Mouse (Mus musculus) brain, embryonic 14.5 days (tissue): Measurements from ENCODE around the gene Ano7.

ENCODE experiments used
- CTCF ChIP-seq: fragments of 200-500 bp; IDR thresholded peaks from 2 replicates; pipeline ENCODE4 v1.5.1; 2012; ENCODE audit warnings: inconsistent platforms, mild to moderate bottlenecking, moderate library complexity, borderline replicate concordance; ENCODE audit not compliant: insufficient read depth, insufficient read length; ENCODE audit errors: extremely low read depth
- POLR2A ChIP-seq: fragments of 200-500 bp; IDR thresholded peaks from 2 replicates; pipeline ENCODE4 v1.6.1; 2012; ENCODE audit warnings: mild to moderate bottlenecking, inconsistent platforms, borderline replicate concordance; ENCODE audit not compliant: poor library complexity, insufficient read depth, insufficient read length, severe bottlenecking; ENCODE audit errors: extremely low read depth

DNA sequence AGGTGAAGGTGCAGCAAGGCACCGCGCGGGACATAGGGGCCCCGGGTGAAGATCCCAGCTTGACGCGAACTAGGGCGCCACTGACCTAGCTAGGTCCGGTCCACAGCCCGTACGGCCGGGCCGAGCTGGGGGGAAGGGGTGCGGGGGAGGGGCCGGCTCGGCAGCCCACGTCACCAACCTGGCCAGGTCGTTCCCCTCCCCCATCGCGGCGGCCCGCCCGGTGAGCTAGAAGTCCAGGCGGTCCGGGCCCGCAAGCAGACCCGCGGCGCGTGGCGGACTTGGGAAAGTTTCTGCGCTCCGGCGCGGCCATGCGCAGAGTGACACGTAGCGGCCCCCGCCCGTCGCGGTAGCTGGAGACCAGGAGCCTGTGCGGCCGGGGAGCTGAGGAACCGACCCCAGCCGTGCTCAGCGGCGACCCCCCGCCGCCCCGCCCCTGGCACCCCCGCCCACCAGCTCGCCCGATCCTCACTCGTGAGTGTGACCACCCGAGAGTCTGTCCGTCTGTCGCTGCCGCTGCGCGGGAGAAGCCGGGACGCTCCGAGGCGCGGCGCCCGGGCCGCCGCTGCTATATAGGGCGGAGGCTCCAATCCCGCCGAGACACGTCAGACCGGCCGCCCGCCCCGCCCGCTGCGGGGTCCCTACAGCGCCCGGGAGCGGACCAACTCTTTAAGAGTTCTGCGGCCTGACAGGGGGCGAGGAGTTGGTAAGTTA is 71.5 kb downstream of the Ano7 start:
- no peak for TF ChIP-seq CTCF
- TF ChIP-seq POLR2A, result peak; percentile 59
